Mouse (Mus musculus) thymus, adult 18-20 months (tissue): ENCODE data around the gene Itpr3.

Experiments used
- DNase-seq, 2 experiments: peaks; one replicate each; pipeline ENCODE4 v3.0.0; 2022; ENCODE audit warnings: mixed read lengths in 2 of 2

The Itpr3 gene

GRCm38 (mm10) chr17:27150871-27151270 is 93.8 kb downstream of the Itpr3 start:
- DNase-seq: no peak

GRCm38 (mm10) chr17:27151411-27151810 is 94.3 kb downstream of the Itpr3 start:
- DNase-seq: no peak

DNA sequence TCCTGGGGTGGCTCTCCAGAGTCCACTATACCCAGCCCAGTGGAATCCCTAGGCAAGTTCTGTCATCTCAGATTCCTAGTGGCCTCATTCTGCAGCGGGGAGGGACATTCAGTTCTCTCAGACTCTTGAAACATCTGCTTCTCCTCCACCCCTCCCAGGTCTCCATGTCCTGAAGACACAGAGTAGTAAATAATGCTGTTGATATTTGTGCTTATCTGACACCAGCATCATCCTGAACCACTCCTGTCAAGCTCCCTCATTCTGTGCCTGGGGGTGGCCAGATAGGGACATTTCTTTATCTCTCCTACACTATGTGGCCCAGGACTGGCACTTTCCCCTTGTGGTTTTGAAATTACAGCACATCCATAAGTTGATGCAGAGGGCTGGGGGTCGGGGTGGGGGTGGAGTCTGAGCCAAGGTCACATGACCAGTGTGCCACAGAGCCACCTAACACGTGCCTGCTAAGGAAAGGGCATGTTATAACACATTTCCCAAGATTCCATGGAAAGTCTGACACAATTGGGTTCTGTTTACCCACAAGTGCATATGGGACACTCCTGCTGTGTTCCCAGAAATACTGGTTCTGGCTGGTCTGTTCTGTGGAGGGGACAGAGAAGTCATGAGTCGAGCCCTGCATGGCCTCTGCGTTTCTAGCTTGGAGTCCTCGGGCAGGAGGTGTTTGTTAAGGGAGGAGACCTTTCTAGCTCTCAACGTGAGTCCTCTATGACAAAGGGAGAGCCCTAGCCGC is 96.0 kb downstream of the Itpr3 start:
- no peak for DNase-seq

DNA sequence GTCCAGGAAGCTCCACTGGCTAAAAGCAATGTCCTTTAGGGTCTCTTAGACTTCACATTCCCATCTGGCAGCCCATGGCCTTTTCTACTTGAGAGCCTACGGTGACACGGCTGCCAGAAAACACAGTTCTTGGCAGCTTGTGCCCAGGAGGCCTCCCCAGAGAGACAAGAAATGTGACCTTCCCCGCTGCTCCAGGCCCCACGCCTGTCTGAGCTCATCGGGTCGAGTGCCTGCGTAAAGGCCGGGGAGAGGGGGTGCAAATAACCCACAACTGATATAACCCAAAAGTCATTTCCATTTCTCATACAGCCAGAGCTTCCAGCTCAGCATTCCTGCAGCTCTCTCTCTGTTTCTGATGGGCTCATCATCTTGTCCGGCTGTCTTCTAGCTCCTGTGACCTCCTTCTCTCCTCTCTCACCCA is 96.7 kb downstream of the Itpr3 start:
- DNase-seq: no peak

DNA sequence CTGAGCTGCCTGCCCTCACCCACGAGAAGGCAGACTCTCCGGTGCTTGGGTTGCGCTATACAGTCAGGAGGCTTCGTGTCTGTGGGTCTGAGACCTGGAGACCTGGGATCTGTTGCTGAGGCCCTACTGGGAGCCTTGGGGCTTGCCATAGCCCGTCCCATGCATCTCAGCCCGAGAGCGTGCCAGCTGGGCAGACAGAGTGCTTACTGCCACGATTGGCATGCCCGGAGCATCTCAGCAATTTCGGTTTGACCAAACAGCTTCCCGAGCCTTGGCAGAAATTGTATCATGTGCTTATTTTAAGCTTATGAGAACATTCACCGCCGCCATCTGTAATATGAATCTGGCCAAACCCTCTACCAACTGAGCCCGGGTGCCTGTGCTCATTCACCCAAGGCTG is 97.2 kb downstream of the Itpr3 start:
- DNase-seq: no peak

- no peak for DNase-seq
Measured at GRCm38 (mm10) chr17:27154881-27155280, 97.8 kb downstream of the Itpr3 start.

GRCm38 (mm10) chr17:27155752-27156151 is 98.6 kb downstream of the Itpr3 start:
- DNase-seq: no peak

DNA sequence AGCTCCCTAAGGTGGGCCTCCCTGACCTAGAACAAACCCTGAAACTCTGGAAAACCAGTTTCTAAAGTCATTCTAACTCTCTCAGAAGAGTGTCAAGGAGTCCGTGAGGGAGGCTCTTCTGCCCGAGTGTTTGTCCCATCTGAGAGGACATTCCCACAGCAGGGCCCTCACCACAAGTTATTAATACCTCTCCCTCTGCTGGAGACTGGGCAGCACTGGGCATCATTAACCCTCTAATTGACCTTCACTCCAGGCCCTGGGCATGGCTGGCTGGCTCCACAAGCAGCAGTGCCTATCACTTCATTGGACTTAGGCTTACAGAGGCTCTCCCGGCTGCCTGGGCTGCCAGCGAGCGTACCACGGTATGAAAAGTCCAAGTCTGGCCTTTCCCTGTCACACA is 101.3 kb downstream of the Itpr3 start:
- no peak for DNase-seq

DNA sequence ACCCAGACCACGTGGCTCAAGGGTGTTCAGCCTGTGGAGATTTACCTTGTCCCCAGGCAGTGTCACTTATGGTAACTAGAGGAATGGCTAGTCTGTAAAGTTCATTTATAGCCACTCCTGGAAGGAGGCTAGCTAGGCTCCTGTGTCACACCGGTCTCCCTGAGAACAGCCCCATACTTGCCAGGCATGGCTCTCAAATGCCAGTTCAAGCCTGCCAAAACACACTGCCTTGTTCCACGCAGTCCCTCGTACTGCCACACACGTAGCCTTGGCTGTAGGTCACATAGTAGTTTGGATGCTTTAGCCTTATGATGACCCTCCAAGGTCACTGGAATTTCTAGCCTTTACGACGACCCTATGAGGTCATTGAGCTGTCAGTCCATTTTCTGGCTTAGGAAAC is 102.1 kb downstream of the Itpr3 start:
- DNase-seq: no peak

DNA sequence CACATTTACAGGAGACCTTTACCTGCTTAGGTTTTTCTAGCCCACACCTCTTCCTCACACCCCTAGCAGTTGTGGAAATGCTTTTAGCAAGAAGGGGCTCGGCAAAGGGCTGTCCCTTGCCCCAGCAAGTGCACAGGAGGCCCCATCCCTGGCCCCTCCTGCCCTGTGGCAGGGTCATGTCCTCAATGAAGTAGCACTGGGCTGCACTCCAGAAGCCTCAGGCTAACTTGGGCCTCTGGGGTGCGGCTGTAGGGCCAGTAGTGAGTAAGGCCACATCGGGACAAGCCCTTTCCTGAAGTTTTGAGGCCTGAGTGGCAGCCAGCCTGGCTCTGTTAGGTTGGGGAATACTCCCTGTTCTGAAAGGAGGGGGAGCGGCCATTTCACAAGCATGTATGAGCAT is 103.8 kb downstream of the Itpr3 start:
- DNase-seq: no peak

DNA sequence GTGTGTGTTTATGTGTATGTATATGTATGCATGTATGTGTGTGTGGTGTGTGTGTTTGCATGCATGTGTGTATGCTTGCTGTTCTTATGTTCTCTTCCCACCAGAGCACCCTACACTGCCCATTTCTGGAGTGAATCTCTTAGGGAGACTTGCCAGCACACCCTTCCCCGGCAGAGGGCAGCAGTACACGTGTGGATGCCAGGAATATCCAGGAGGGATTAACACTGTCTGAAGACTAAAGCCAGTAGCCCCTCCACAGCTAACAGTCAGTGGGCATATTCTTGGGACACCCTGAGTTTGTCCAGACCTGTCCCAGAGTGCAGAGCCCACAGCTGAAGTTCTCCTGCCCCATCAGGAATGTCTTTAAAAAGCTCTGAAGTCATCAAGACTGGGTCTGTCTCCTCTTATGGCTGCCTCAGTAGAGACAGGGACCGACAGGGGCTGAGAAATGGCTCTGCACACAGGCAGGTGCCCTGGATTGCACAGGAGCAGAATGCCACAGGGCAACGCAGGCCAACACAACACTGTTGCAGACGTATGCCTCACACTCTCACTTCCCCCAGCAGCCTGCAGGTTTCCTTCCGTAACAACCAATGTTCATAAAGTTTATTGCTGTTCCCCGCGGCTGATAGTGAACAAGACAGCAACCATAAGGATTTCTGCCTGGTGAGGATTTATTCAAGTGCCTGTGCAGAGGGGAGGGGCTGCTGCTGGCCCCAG is 108.1 kb downstream of the Itpr3 start:
- DNase-seq: no peak

GRCm38 (mm10) chr17:27166901-27167300 is 109.8 kb downstream of the Itpr3 start:
- no peak for DNase-seq

- DNase-seq: no peak
Measured at GRCm38 (mm10) chr17:27167545-27167944, 110.4 kb downstream of the Itpr3 start, which contains the start of gene Ip6k3. Ip6k3 (minus strand) TSS chr17:27167795.

DNA sequence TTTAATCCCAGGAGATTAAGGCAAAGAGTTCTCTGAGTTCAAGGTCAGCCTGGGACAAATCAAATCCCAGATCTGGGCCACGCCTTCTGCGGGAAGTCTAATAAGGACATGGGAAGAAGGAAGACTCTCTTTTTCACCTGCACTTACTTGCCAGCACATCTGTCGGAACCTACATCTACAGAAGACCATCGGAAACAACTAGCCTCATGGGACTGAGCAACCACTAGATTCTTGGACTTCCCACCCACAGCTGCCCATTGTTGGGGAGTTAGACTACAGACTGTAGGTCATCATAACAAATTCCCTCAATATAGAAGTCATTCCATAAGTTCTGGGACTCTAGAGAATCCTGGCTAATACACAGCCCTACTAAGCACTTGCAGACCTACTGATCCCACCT is 111.5 kb downstream of the Itpr3 start:
- no peak for DNase-seq

GRCm38 (mm10) chr17:27169952-27170695 is 113.0 kb downstream of the Itpr3 start:
- no peak for DNase-seq

- no peak for DNase-seq
Measured at GRCm38 (mm10) chr17:27171121-27171520, 114.0 kb downstream of the Itpr3 start.
